Mouse (Mus musculus) embryonic facial prominence, embryonic 13.5 days (tissue): ENCODE data around the gene Rbfox1. TPM values are rescaled to one million over a fixed set of nuclear protein-coding genes. Genes with fewer than 3 reads are reported as not detected.

Source experiments
- ATAC-seq: fragments of 200-750 bp; cut with Nextera tagmentation; 2 replicates; pipeline ENCODE4 v1.8.0; 2017; ENCODE audit warnings: low read depth; ENCODE audit not compliant: insufficient number of reproducible peaks, insufficient read depth, low FRiP score, low TSS enrichment
- H3K27ac ChIP-seq: fragments of 300-500 bp; sonication (generic); 2 replicates; pipeline ENCODE4 v1.5.1; 2015; ENCODE audit warnings: moderate library complexity, mild to moderate bottlenecking, inconsistent platforms
- H3K27me3 ChIP-seq: fragments of 300-500 bp; sonication (generic); 2 replicates; pipeline ENCODE4 v1.6.1; 2015; ENCODE audit warnings: mild to moderate bottlenecking, inconsistent platforms
- H3K36me3 ChIP-seq: fragments of 300-500 bp; sonication (generic); 2 replicates; pipeline ENCODE4 v1.6.1; 2015; ENCODE audit warnings: mild to moderate bottlenecking, inconsistent platforms
- H3K4me1 ChIP-seq: fragments of 300-500 bp; sonication (generic); 2 replicates; pipeline ENCODE4 v1.6.1; 2015; ENCODE audit warnings: inconsistent platforms
- H3K4me2 ChIP-seq: fragments of 300-500 bp; sonication (generic); 2 replicates; pipeline ENCODE4 v1.6.1; 2015; ENCODE audit warnings: moderate library complexity, mild to moderate bottlenecking, inconsistent platforms
- H3K4me3 ChIP-seq: fragments of 300-500 bp; sonication (generic); 2 replicates; pipeline ENCODE4 v1.5.1; 2015; ENCODE audit warnings: mild to moderate bottlenecking, inconsistent platforms
- H3K9ac ChIP-seq: fragments of 300-500 bp; sonication (generic); 2 replicates; pipeline ENCODE4 v1.6.1; 2015; ENCODE audit warnings: mild to moderate bottlenecking, inconsistent platforms
- H3K9me3 ChIP-seq: fragments of 300-500 bp; sonication (generic); 2 replicates; pipeline ENCODE4 v1.6.1; 2016; ENCODE audit warnings: inconsistent platforms
- WGBS: fragments of 180-500 bp; shearing (Covaris S2); methylation state at CpG from one replicate; pipeline ENCODE4 v1.1.7; 2015; ENCODE audit warnings: mixed read lengths; 5-methylcytosine and 5-hydroxymethylcytosine counted together
- polyA plus RNA-seq: library from polyadenylated mRNA; unstranded; fragments of >200 nt; fragmentation: Nextera tagmentation; extraction: Ambion mirVana; gene quantifications from 2 replicates; pipeline ENCODE4 v1.2.1, GENCODE M21; 2015

Gene Rbfox1
- polyA plus RNA-seq, 1 experiment from 2014 or later, result 3.9 TPM

DNA sequence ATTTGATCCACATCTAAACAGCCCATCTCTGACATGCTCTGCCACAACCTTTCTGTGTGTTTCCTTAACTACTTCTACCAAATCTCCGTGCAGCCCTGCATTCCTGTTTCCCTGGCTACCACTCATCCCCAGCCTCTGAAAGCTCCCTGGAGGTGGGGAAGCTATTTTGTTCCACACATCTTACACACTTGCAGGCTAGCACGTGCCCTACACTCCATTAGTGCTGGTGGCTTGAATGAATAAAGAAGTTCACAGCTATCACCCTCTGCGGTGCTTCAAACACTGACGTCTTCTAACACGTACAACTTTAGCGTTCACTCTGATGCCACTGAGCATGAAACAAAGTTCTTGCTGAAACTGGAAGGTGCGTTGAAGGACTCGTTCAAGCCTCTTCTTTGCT, 379.4 kb downstream of the Rbfox1 start:
- Histone ChIP-seq H3K36me3 (no peaks in the 10 kb centered on the region), H3K9me3 (no peaks in the 10 kb centered on the region), H3K9ac (no peak overlapping the region), H3K4me2 (no peak overlapping the region), H3K27ac (no peak overlapping the region), H3K4me1 (no peaks in the 10 kb centered on the region), H3K27me3 (no peaks in the 10 kb centered on the region), H3K4me3 (no peak overlapping the region)
- no peak for ATAC-seq
- WGBS, result 75% methylated on average over 8 of the region's 8 CpGs

DNA sequence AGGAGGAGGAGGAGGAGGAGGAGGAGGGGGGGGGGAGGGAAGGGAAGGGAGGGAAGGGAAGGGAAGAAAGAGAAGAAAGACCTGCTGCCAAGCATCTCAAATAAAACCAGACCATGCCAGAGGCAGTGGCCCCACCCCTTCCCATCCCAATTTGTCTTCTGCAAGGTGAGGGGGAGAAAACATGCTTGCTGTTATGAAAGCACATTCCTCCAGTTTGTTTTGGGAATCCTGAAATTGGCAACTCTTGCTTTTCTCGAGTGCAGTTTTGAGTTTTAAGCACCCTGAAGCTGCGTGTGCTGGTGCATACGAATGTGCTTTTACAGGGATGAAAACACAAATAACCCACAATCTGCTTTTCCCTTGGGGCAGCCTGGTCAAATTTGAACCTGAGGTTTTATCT, 380.5 kb downstream of the Rbfox1 start:
- no peak for ATAC-seq
- H3K36me3 ChIP-seq, result no peaks in the 10 kb centered on the region
- H3K4me2 ChIP-seq, result no peak overlapping the region
- no peaks in the 10 kb centered on the region for H3K4me1 ChIP-seq
- no peak overlapping the region for H3K9ac ChIP-seq
- 64% methylated on average over 3 of the region's 3 CpGs for WGBS
- H3K9me3 ChIP-seq, result no peaks in the 10 kb centered on the region
- H3K27ac ChIP-seq, result no peak overlapping the region
- no peaks in the 10 kb centered on the region for H3K27me3 ChIP-seq
- no peak overlapping the region for H3K4me3 ChIP-seq

- H3K36me3 ChIP-seq, result no peaks in the 10 kb centered on the region
- no peaks in the 10 kb centered on the region for H3K27me3 ChIP-seq
- H3K9ac ChIP-seq, result no peak overlapping the region
- no peak overlapping the region for H3K4me2 ChIP-seq
- no peak overlapping the region for H3K4me3 ChIP-seq
- 73% methylated on average over 7 of the region's 7 CpGs for WGBS
- H3K9me3 ChIP-seq, result no peaks in the 10 kb centered on the region
- no peak overlapping the region for H3K27ac ChIP-seq
- ATAC-seq, result no peak
- H3K4me1 ChIP-seq, result no peaks in the 10 kb centered on the region
Observed at GRCm38 (mm10) chr16:6271596-6272370, 386.6 kb downstream of the Rbfox1 start.

DNA sequence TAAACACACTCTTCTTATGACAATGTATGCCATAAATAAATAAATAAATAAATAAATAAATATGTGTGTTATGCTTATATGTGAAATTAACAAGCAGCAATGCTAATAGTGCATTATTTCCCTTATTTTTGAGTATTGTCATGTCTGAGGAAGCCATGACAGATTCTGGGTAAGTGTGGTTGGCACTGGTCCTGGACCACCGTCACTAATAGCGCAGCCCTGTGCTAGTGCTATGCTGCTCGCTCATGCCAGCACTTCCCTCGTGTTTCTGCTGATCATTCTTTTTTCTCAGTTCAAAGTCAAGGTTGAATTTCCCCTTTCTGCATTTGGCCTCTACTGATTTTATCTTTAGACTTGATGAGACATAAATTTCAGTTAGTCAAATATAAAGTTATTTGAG, 398.3 kb downstream of the Rbfox1 start:
- Histone ChIP-seq H3K4me3 (no peak overlapping the region), H3K27me3 (no peaks in the 10 kb centered on the region), H3K36me3 (no peaks in the 10 kb centered on the region), H3K4me2 (no peak overlapping the region), H3K4me1 (no peaks in the 10 kb centered on the region), H3K9ac (no peak overlapping the region), H3K27ac (no peak overlapping the region), H3K9me3 (no peaks in the 10 kb centered on the region)
- no peak for ATAC-seq
- 85% methylated on average over 4 of the region's 4 CpGs for WGBS

- ATAC-seq, result no peak
- no peaks in the 10 kb centered on the region for H3K36me3 ChIP-seq
- H3K27me3 ChIP-seq, result no peaks in the 10 kb centered on the region
- 53% methylated on average over 4 of the region's 4 CpGs for WGBS
- H3K4me3 ChIP-seq, result no peak overlapping the region
- no peak overlapping the region for H3K9ac ChIP-seq
- H3K27ac ChIP-seq, result no peak overlapping the region
- H3K9me3 ChIP-seq, result no peaks in the 10 kb centered on the region
- H3K4me2 ChIP-seq, result no peak overlapping the region
- no peaks in the 10 kb centered on the region for H3K4me1 ChIP-seq
Observed at GRCm38 (mm10) chr16:6284317-6284716, 399.2 kb downstream of the Rbfox1 start.

GRCm38 (mm10) chr16:6287699-6288098, 402.5 kb downstream of the Rbfox1 start:
- Histone ChIP-seq H3K4me3 (no peak overlapping the region), H3K36me3 (no peaks in the 10 kb centered on the region), H3K4me1 (no peaks in the 10 kb centered on the region), H3K27me3 (no peaks in the 10 kb centered on the region), H3K4me2 (no peak overlapping the region), H3K9ac (no peak overlapping the region), H3K27ac (no peak overlapping the region), H3K9me3 (no peaks in the 10 kb centered on the region)
- ATAC-seq, result no peak
- 74% methylated on average over 2 of the region's 2 CpGs for WGBS

DNA sequence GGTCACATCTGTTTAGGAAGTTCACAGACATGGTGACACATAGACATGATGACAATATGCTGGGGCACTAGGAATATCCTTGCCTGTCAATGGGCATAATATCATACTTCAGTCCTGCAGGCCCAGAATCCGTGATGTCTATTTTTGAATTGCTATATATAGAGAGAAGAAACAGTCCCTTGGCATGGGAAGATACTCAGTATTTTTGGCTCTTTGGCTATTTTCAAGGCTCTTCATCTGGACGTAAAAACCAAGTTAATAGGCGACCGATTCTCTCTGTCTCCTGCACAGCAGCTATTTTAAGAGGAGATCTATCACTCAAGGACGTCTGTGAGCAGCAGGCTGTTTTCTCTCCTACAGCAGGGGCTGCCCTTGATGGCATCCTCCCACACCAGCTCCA, 415.0 kb downstream of the Rbfox1 start:
- Histone ChIP-seq H3K27me3 (no peaks in the 10 kb centered on the region), H3K9ac (no peak overlapping the region), H3K36me3 (no peaks in the 10 kb centered on the region), H3K9me3 (no peaks in the 10 kb centered on the region), H3K4me2 (no peak overlapping the region), H3K4me3 (no peak overlapping the region), H3K27ac (no peak overlapping the region), H3K4me1 (no peaks in the 10 kb centered on the region)
- no peak for ATAC-seq
- 76% methylated on average over 5 of the region's 5 CpGs for WGBS

DNA sequence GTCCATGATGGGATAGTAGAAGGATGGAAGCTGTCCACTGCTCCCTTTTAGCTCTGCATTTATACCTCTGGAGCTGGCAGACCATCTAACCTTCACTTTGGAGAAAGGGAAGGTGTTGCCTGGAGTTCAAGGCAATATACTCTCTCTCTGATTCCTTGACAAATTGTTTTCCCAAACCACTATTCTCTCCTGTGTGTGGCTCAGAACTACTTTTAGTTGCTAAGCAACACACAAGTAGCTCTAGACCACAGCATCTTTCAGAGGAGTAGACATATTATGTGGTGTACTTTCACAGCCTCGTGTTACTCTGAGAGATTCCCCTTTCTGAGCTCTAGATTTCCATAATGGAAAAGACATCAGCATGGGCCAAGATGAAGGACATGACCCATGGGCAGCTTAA, 417.9 kb downstream of the Rbfox1 start:
- Histone ChIP-seq H3K36me3 (no peaks in the 10 kb centered on the region), H3K4me2 (no peak overlapping the region), H3K4me3 (no peak overlapping the region), H3K27me3 (no peaks in the 10 kb centered on the region), H3K27ac (no peak overlapping the region), H3K9me3 (no peaks in the 10 kb centered on the region), H3K4me1 (no peaks in the 10 kb centered on the region), H3K9ac (no peak overlapping the region)
- 59% methylated on average over 1 of the region's 1 CpGs for WGBS
- ATAC-seq, result no peak

- no peak for ATAC-seq
- H3K36me3 ChIP-seq, result no peaks in the 10 kb centered on the region
Observed at GRCm38 (mm10) chr16:6309940-6310339, 424.8 kb downstream of the Rbfox1 start.

GRCm38 (mm10) chr16:6310744-6311678, 425.9 kb downstream of the Rbfox1 start:
- no peaks in the 10 kb centered on the region for H3K27me3 ChIP-seq
- no peak for ATAC-seq
- no peak overlapping the region for H3K27ac ChIP-seq
- 71% methylated on average over 18 of the region's 18 CpGs for WGBS
- H3K9ac ChIP-seq, result no peak overlapping the region
- no peak overlapping the region for H3K4me2 ChIP-seq
- H3K9me3 ChIP-seq, result no peaks in the 10 kb centered on the region
- no peaks in the 10 kb centered on the region for H3K36me3 ChIP-seq
- H3K4me3 ChIP-seq, result no peak overlapping the region
- H3K4me1 ChIP-seq, result no peaks in the 10 kb centered on the region

More at GRCm38 (mm10) chr16:6309940-6310339, 424.8 kb downstream of the Rbfox1 start:
- H3K9ac ChIP-seq, result no peak overlapping the region
- no peaks in the 10 kb centered on the region for H3K9me3 ChIP-seq
- H3K4me1 ChIP-seq, result no peaks in the 10 kb centered on the region
- no peak overlapping the region for H3K27ac ChIP-seq
- H3K4me2 ChIP-seq, result no peak overlapping the region
- no peak overlapping the region for H3K4me3 ChIP-seq
- no peaks in the 10 kb centered on the region for H3K27me3 ChIP-seq

- H3K36me3 ChIP-seq, result no peaks in the 10 kb centered on the region
- H3K4me2 ChIP-seq, result no peak overlapping the region
- whole genome bisulfite sequencing, result 71% methylated on average over 6 of the region's 6 CpGs
- no peaks in the 10 kb centered on the region for H3K9me3 ChIP-seq
- no peaks in the 10 kb centered on the region for H3K4me1 ChIP-seq
- H3K27me3 ChIP-seq, result no peaks in the 10 kb centered on the region
- H3K27ac ChIP-seq, result no peak overlapping the region
- H3K4me3 ChIP-seq, result no peak overlapping the region
- ATAC-seq, result no peak
- no peak overlapping the region for H3K9ac ChIP-seq
Observed at GRCm38 (mm10) chr16:6313689-6314088, 428.5 kb downstream of the Rbfox1 start.

GRCm38 (mm10) chr16:6324832-6325231, 439.7 kb downstream of the Rbfox1 start:
- Histone ChIP-seq H3K4me1 (no peaks in the 10 kb centered on the region), H3K27me3 (no peaks in the 10 kb centered on the region), H3K4me3 (no peak overlapping the region), H3K9me3 (no peaks in the 10 kb centered on the region), H3K4me2 (no peak overlapping the region), H3K36me3 (no peaks in the 10 kb centered on the region), H3K9ac (no peak overlapping the region), H3K27ac (no peak overlapping the region)
- 23% methylated on average over 1 of the region's 1 CpGs for WGBS
- ATAC-seq, result no peak
